Mouse (Mus musculus): ENCODE measurements around the gene Ppp2r2d. TPM values are rescaled to one million over a fixed set of nuclear protein-coding genes. Genes with fewer than 3 reads are reported as not detected.

The Ppp2r2d gene
- total RNA-seq (2021), result 10 to 100 TPM; 92.2 to 92.6 TPM

DNA sequence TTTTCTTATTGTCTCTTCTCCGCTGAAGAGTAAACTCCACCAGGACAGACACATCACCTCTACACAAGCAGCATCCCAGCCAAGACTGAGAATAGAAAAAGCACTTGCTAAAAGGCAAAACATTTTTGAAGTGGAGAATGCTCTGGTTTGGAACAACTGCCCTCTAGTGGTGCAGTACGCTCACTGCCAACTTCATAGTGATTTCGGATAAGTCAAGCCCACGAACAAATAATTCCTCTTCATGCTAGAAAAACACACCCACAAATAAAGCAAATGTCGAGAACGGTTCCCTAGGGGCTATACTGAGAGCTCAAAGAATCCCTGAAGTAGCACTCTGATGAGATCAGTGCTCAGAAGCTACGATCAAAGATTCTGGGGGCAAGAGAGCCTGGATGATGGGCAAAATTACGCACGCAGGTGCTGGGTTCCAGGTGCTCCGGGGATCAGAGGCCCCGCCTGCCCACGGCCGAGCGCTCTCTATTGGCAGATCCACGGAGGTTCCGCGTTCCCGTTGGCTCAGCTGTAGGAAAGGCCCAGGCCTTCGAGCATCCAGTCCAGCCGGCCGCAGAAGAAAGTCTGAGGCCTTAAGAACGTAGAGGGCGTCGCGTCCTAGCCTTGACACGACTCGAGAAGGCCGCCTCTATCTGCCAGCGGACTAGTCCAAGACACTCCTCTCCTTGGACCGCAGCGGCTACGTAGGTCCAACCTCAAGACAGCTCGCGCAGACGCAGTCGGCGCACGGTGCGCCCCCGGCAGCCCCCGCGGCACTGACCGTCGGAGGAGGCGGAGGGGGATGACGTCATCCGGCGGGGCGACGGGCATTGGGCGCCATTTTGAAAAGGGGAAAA is at the start of gene Ppp2r2d, which contains the start of gene Mapk1ip1:
Gene Ppp2r2d, plus strand, starts transcription at position 536 of the 848 bp plus-strand sequence.
Gene Mapk1ip1, minus strand, starts transcription at position 730 of the 848 bp plus-strand sequence.
- DNase-seq (ENCODE audit: extremely low spot score in 1 of 2, low spot score in 2 of 2), result peak; percentile 93 to 99
- intact Hi-C loops (cut with DNase I), result no loop called here

DNA sequence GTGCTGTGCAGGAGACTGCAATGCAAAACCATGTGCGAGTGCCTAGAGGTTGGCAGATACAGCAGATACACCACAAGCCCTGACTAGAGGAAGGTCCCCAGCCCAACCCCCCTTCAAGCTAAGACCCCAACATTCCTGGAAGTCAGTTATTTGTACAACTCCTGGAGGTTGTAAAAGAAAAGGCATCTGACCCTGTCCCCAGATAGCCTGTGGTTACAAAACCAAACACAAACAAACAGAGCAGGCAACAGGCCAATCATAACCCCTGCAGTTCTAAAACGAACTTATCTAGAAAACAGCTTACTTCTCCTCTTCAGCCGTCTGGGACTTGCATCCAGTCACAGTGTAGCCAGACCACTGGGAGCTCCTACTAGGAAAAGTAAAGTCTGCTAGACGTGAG is 42.5 kb upstream of the Ppp2r2d start:
- no peak for DNase-seq (ENCODE audit: extremely low spot score in 1 of 2, low spot score in 2 of 2)
- intact Hi-C loops (cut with DNase I), result no loop called here

DNA sequence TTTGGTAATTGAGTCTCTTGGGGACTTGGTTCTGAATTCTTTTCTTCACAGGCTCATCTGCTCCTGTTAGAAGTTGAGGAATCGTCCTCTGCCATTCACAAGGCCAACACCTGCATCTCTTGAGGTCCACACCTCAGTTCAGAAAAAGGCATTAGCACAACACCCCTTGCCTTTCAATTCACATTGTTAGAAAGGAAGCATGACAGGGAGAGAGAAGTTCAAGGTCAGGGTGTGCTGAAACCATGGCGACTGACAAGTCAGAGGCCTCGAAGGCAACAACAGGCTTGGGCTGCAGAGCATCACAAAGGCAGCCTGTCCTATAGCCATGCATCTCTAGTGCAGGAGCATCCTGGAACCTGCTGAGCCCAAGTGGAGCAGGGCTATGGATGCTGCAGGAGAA is 38.7 kb upstream of the Ppp2r2d start:
- intact Hi-C loops (cut with DNase I), result no loop called here
- DNase-seq (ENCODE audit: extremely low spot score in 1 of 2, low spot score in 2 of 2), result no peak

DNA sequence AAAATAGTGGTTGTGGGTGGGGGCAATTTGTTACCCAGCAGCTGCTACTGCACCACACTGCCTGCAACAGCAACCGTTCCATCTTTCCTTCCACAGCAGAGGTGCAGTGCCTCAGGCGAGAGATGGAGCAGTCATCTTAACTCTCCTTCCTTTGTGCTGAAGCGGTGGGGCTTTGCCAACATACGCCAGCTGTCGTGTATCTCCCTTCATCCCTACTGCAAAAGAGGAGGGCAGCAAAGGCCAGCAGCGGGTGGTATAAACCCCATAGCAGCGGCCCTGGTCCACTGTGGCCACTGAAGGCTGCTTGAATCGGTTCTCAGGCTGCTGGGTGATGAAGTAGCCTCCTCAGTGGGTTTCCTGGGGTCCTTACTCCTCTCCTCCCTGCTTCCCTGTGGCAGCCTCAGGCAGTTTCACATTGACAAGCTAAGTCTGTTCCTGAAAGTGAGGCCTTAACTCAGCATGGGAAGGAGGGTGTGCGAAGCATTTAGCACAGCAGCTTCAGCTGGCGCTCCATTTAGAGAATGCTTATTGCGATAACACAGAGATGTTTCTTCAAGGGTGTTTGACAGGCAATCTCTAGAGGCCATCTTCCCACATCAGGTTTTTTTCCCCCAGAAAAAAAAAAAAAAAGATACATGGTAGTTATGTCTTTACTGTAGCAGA is 32.5 kb upstream of the Ppp2r2d start:
- intact Hi-C loops (cut with DNase I), result no loop called here
- no peak for DNase-seq (ENCODE audit: extremely low spot score in 1 of 2, low spot score in 2 of 2)

DNA sequence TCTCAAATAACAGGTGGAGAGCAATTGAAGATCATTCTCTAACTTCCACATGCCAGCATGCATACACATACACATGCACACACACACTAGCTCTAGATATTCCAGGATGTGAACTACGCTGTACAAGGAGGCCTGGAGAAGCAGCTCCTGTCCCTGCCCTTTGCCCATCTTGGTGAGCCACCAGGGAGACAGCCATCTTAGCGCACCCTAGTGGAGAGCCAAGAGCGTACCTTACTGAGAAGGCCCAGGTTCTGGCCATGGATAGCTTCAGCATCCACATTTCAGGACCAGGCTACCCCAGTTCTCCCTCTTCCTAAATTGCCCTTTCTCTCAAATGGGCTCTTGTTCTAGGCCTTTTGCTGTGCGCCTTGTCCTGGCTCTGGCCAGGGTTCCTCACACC is 27.6 kb upstream of the Ppp2r2d start:
- intact Hi-C loops (cut with DNase I), result no loop called here
- no peak for DNase-seq (ENCODE audit: extremely low spot score in 1 of 2, low spot score in 2 of 2)

DNA sequence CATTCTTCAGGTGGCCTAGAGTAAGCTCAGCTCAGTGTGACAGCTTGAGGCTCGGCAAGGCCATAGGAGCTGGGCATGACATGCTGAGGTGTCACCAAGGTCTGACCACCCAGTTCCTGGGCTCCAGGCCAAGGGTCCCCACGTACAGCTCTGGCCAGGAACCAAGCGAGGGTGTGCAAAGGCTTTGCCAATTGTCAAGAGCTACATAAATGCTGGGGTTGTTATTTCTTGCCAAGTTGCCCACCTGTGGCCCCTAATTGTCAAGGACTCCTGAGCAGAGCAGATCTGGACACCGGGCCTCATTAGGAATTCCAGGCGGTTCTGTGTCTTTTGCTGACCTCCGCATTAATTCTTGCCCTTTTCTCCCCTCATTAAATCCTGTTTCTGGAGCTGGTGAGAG is 21.5 kb upstream of the Ppp2r2d start:
- no peak for DNase-seq (ENCODE audit: extremely low spot score in 1 of 2, low spot score in 2 of 2)
- intact Hi-C loops (cut with DNase I), result no loop called here

DNA sequence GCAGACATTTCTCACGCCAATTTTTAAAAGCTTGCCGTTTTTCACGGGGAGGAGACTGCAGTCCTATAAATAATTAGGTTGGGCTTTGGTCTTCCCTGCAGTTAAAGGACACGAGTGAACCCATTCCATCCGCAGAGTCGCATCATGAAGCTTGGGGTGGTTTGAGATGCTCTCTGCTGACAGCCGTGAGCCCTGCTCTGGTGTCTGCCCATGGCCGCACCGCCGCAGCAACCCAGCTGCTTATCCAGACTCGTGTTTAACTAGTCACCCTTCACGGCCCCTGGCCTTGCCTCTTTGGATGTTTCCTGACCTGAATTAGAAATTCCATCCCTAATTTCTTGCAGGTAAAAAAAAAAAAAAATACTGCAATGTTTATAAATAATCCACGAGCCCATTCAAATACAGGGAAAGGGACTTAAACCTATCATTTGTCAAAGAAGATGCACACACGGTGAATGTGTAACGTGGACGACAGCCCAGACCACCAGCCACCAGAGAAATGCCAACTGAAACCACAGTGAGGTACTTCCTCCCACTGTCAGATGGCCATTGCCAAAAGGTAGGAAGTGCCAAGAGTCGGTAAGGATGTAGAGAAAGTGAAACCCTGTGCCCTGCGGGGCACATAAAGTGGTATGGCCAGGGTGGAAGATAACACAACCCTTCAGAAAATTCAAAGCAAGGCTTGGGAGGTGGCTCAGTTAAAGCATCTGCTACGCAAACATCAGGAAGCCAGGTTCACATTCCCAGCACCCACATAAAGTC is 20.7 kb upstream of the Ppp2r2d start:
- no peak for DNase-seq (ENCODE audit: extremely low spot score in 1 of 2, low spot score in 2 of 2)
- intact Hi-C loops (cut with DNase I), result loop anchor here (5.0 kb wide), 3 partner anchors 93 to 1223 kb away; partner anchors contain the start of gene Tcerg1l

DNA sequence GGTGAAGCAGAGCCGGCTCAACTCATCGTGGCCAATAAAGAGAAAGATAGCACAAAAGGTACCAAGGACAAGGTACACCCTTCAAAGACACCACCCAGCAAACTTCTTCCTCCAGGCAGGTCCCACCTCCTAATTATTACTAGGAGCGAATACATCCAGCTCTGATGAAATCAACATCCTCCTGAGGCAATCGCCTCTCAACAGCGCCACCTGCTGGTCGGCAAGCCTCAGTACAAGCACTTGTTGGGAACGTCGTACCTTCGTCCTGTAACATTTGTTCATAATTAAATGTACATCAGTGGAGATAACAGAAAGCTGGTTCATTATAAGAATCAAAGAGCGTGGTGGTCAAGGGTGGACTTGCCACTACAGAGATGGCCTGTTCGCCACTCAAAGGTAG is 18.1 kb upstream of the Ppp2r2d start:
- peak; percentile 62 to 70 for DNase-seq (ENCODE audit: extremely low spot score in 1 of 2, low spot score in 2 of 2)
- intact Hi-C loops (cut with DNase I), result loop anchor here (2.0 to 5.0 kb wide), 4 partner anchors 96 to 1349 kb away; partner anchors contain the start of gene Tcerg1l

DNA sequence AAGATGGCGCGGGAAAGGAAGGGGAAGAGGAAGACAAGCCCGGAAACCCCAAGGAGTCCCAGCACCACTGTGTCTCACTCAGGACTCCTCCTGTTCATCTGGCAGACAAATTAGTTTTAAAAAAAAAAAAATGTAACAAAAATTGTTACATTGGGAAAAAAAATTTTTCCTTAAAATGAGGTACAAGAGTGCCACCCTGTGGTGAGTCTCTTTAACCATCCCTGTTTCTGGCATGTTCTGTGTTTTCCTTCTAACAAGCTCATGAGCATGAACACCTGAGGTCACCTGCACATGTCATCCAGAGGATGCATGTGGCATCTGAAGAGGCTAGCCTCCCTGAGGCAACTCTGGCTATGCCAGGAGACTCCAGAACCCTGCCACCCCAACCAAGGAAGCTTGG is 10.9 kb upstream of the Ppp2r2d start:
- intact Hi-C loops (cut with DNase I), result no loop called here
- DNase-seq (ENCODE audit: extremely low spot score in 1 of 2, low spot score in 2 of 2), result no peak

DNA sequence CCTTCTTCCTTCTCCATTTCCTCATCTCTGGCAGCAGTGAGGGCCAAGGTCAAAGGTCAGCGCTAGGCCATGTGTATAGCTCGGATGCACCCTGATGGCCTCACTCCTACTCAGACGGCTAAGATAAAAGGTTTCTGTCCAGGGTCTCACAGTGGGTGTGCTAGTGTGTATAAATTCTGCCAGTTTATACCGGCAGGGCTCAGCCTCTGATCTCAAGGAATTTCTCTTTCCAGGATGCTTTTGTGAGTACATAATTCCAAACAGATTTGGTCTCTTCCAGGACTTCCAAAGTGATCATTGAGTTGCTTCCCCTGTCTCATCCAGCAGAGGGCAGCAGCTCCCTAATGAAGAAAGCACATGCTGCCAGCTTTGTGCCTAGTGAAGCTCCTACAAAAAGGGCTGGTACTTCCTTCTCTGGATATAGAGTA is 5.3 kb upstream of the Ppp2r2d start:
- peak; percentile 79 to 87 for DNase-seq (ENCODE audit: extremely low spot score in 1 of 2, low spot score in 2 of 2)
- intact Hi-C loops (cut with DNase I), result loop anchor here (5.0 kb wide), 1 partner anchor 82 kb away; no protein-coding TSS in a partner anchor

DNA sequence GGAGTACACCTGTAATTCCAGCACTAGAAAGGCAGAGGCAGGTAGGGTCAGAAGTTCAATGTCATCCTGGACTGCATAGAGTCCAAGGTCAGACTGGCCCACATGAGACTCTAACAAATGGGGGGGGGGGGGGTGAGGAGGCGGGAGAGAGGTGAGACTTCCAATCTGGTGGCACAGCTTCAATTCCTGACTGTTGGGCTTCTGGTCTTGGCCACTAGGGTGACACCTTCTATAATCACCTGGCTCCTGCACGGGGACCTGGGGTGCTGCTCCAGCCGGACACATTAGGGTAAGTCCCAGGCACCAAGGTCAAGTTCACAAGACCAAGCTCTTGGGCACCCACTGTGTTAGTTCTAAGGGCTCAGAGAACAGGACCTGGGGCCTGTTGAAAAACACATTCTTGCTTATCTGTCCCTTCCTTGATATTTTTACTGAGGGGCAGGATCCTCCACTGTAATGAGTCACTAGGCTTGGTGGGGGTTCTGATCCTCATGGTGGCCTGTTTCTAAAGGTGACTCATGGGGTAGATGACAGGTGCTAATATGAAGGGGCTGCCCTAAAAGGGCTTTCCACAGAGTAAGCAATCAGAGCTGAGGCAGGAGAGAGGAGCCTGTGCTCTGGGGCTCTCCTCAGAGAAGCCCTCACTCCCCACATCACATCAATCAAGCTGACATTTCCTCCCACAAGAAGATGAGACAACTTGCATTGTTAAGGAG is 4.3 kb upstream of the Ppp2r2d start:
- DNase-seq (ENCODE audit: extremely low spot score in 1 of 2, low spot score in 2 of 2), result no peak
- intact Hi-C loops (cut with DNase I), result loop anchor here (5.0 kb wide), 1 partner anchor 81 kb away; no protein-coding TSS in a partner anchor

DNA sequence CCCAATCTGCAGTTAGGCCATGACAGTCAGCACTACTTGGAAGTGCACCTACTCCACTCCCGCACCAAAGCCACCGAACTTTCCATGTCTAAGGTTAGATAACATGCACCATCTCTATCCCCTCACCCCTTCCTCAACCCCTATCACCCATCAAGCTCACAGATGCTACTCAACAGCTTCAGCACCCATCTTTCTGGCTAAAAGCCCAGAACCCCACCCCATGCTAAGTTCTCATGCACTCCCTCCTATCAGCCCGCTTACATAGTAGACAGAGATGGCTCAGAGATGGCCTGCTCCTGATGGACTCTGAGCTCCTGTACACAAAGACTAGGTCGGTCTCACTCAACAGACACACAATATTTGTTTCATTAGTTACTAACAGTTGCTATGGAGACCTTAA is 2.5 kb upstream of the Ppp2r2d start:
- intact Hi-C loops (cut with DNase I), result loop anchor here (5.0 kb wide), 1 partner anchor 79 kb away; no protein-coding TSS in a partner anchor
- no peak for DNase-seq (ENCODE audit: extremely low spot score in 1 of 2, low spot score in 2 of 2)

DNA sequence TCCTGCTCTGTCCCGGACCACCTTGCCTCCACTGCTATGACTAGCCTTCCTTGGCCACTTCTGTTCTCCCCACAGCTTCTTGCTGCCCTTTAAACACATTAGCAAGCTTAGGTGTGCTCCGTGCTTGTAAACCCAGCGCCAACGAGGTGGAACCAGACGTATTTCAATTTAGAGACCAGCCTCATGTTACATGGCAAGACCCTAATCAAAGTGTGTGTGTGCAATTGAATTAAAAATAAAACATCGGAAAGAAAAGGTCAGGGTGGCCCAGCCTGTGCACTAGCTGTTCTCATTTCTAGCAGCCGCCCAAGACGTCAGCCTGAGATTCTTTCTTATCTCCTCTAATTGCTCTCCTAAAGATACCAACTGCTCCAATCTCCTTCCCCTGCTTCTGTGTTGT is 768 bp upstream of the Ppp2r2d start:
- intact Hi-C loops (cut with DNase I), result no loop called here

DNA sequence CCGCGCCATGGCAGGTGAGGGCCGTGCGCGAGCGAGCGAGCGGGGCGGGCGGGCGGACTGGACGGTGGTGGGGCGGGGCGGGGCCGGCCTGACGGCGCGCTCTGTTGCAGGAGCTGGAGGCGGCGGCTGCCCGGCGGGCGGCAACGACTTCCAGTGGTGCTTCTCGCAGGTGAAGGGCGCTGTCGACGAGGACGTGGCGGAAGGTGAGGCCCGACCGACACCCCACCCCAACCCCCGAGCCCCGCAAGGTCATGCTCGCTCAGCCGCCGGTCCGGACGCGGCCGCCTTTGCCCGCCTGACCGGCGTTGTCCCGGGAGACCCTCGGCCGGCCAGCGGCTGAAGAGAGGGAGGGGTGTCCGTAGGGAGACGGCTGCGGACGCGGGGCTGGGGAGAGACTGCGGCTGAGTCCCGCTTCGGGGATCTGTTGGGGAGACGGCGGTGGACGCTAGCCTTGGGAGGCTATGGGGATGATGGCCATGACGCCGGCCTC is 668 bp downstream of the Ppp2r2d start:
- intact Hi-C loops (cut with DNase I), result no loop called here
- DNase-seq (ENCODE audit: extremely low spot score in 1 of 2, low spot score in 2 of 2), result peak in 1 of 2 experiments; percentile 82

More for the DNA sequence above, 768 bp upstream of the Ppp2r2d start:
- DNase-seq (ENCODE audit: extremely low spot score in 1 of 2, low spot score in 2 of 2), result no peak

DNA sequence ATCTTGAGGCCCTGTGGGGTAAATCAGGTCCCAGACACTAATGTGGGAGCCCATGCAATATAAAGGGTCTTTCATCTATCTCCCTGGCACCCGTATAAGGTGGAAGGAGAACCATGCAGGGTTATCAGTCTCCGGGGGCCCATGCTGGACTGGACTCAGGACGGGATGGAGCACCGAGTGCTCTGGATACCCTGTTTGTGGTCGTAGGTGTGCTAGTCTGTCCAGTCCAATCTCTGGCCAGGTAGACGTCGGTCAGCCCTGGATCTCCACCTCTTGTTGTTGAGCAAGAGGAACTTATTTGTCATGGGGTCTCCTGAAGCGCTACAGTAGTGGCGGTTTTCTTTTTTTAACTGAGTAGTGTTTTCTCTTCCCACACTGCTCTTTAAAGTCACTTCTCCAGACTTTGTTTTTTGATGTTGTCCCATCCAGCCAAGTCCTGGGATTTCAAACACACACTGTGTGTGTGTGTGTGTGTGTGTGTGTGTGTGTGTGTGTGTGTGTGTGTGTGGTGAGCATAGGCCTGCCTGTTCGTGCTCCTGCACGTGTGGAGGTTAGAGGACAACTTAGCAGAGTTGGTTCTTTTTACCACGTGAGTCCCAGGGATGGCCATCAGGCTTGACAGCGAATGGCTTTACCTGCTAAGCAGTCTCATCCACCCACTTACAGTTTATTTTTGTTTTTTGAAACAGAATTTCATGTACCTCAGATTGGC is 1.6 kb downstream of the Ppp2r2d start:
- intact Hi-C loops (cut with DNase I), result no loop called here
- no peak for DNase-seq (ENCODE audit: extremely low spot score in 1 of 2, low spot score in 2 of 2)

DNA sequence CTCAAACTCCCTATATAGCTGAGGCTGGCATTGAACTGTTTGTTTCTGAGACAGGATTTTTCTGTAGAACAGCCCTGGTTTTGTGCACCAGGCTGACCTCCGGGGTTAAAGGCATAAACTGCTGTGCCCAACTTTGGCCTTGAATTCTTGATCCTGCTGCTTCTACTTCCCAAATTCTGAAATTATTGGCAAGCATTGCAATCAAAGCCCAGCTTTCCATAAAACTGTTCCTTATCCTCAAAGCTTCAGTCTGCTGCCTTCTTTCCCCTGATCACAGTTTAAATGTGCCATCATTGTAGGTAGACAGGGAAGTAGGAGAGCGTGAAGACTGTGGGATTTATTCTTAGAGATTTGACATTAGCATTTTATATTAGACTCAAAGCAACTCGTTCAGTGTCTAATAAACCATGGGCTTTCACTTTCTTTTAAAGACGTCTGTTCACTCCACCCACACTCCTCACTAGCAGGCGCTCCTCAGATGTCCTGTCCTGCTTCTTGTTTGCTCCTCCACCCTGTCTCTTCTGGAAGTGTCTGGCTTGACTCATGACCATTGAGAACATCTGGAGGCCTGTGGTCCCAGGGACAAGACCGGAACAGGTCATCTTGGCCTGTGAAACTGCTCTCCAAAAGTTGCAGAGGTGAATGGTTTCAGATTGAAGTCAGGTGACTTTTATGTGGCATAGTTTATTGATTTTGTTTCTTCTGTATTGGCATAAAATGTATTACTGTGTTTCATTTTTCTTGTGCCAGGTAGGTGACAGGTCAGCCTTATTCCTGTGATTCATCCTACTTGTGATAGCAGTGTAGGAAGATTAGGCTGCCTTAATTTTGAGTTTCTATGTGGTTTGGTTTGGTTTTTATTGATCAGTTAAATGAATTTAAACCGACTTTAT is 2.4 kb downstream of the Ppp2r2d start:
- intact Hi-C loops (cut with DNase I), result no loop called here

DNA sequence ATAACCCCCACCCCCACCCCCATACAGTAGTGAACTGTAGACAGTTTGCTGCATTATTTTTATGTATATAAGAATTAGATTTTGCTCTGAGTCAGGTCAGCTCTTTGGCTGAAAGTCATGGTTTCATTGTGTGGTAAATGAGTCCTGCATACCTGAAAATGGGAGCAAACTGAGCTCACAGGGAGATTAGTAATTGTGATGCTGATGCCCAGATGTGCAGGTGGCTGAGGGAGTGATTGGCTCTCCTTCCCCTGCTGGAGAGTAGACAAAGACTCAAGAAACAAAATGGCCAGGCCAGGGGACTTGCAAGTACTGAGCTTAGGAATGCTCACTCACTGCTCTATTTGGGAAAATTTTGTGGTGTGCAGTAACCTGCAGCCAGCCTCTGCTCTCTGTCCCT is 4.2 kb downstream of the Ppp2r2d start:
- intact Hi-C loops (cut with DNase I), result no loop called here
- DNase-seq (ENCODE audit: extremely low spot score in 1 of 2, low spot score in 2 of 2), result no peak

More for the DNA sequence above, 2.4 kb downstream of the Ppp2r2d start:
- no peak for DNase-seq (ENCODE audit: extremely low spot score in 1 of 2, low spot score in 2 of 2)

Measured in left cerebral cortex, postnatal 10 days (tissue).